Mouse (Mus musculus) retina, embryonic 14.5 days (tissue): ENCODE measurements around the gene Atf6.

ENCODE experiments used
- DNase-seq: peaks from one replicate; pipeline ENCODE4 v3.0.0-alpha.2; 2015; ENCODE audit warnings: low spot score

The Atf6 gene

GRCm38 (mm10) chr1:170771437-170772003 is 96.1 kb downstream of the Atf6 start:
- no peak for DNase-seq

DNA sequence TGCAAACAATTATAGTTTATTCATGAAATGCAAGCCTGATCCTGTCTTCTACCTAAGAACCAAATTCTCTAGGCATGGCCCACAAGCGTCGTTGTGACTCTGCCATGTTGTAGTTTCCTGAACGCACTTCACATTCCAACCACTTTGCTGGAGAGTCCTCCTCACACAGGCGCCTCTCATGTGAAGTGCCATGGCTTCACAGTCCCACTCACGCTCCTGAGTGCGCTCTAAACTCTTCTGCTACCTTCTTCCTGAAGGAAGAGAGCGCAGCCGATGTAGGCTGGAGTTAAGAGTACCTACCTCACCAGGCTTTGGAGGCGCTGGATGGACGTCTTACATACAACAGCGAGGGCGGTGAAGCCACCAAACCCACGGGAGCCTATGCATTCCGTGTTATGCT is 96.9 kb downstream of the Atf6 start:
- DNase-seq = no peak

DNA sequence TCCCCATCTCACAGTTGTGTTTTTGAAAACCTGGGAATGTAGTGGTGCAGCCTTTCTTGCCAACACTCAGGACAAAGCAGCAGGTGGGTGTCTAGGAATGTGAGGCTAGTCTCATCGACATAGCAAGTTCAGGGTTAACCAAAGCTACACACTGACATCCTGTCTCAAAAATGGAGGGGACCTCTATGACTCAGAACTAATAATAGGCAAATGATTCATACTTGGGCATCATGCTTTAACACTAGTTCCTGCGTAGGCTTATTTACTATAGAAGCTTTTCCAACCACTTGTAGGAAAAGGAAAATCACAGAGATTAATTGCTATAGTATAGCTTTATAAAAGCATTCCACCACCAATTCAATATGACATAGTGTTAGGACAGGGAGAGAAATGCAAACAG is 100.6 kb downstream of the Atf6 start:
- DNase-seq = no peak

DNA sequence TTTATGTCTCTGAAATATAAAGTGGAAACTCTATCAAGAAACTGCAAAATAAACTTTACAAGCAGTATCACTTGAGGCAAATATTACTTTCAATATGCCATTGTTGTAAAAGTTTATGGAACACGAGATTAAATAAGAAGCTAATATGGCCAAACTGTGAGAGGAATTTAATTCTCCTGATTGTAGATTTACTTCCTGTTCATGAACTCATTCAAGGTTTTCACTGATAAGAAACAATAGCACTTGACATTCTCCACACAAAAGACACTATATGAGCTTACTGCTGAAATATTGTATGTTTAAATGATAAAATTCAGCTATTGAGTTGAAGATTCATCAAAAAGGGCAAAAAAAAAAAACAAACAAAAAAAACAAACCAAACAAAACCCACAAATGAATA is 102.8 kb downstream of the Atf6 start:
- DNase-seq = no peak

GRCm38 (mm10) chr1:170761634-170762033 is 105.9 kb downstream of the Atf6 start:
- no peak for DNase-seq

DNA sequence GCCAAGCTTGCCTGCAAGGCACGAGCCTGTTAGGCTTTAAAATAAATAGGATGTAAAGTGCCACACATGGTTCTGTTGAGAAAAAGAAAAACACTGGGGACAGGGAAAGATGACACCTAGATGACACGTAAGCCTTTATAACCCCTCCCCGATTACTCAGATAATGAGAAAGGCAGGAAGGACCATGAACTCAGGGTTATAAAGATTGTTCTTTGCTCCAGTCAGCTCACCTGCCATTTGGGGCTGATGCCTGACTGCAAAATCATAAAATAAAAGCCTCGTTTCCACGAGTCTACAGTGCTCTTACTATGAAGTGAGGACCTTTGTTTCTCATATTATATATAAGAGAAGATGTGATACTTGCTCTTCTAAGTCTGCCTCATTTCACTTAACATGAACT is 114.0 kb downstream of the Atf6 start:
- DNase-seq = no peak

GRCm38 (mm10) chr1:170751797-170752196 is 115.8 kb downstream of the Atf6 start:
- no peak for DNase-seq

GRCm38 (mm10) chr1:170746523-170746922 is 121.0 kb downstream of the Atf6 start:
- DNase-seq = no peak

- no peak for DNase-seq
These were observed 125.9 kb downstream of the Atf6 start for GRCm38 (mm10) chr1:170741497-170742246.

DNA sequence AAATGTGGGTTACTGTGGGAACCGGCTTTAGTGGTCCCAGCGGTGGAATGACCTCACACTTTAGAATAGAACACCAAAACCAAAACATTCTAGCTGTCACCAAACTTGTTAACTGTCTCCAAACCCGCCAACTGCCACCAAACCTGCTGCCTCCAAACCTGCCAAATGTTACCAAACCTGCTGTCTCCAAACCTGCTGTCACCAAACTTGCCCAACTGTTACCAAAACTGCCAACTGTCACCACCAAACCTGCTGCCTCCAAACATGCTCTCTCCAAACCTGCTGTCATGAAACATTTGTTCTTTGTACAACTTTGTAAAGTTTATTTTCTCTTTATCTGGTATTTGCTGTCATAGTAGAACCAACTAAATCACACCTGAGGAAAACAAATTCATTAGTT is 132.7 kb downstream of the Atf6 start:
- DNase-seq = no peak

DNA sequence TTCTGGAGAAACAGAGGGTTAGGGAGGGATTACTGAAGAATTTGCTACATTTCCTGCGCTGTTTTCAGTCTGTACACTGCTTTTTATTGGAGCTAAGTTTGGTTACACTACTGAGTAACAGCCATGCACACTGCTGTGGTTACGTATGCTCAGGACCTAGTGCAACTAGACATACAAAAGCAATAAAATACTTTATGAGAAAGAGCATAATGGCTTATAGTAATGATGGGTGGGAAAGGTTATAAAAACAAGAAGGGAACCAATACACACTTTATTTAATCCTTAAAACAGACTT is 135.0 kb downstream of the Atf6 start:
- no peak for DNase-seq

- DNase-seq = no peak
These were observed 135.5 kb downstream of the Atf6 start for GRCm38 (mm10) chr1:170731865-170732595.

DNA sequence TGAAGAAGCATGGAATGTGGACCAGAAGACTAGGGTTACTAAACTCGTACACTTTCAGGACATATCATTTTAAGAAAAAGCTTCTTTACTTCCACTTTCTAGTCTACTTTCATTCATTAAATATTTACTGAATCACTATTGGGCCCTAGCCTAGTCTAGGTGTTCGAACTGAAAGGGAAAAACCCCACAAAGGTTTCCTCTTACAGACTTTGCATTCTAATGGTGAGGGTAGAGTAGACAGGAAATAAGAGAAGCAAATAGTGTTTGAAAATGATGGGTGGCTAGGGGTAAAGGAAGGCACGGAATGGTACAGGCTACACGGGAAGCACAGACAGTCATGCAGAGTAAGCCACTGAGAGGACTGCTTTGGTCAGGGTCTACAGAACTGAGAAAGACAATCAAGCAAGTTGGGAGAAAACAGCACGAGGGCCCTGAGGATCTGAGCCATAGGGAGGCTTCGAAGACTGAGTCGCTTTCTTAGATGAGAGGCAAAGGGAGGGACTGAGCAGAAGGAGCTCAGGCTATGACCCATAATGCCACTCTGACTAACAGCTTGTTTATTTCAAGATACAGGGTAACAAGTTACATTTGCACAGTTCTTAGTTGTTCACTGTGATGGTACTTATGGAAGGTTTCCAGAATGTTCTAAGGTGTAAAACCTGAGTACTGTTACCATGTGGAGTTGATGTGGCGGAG is 138.2 kb downstream of the Atf6 start:
- DNase-seq = no peak

DNA sequence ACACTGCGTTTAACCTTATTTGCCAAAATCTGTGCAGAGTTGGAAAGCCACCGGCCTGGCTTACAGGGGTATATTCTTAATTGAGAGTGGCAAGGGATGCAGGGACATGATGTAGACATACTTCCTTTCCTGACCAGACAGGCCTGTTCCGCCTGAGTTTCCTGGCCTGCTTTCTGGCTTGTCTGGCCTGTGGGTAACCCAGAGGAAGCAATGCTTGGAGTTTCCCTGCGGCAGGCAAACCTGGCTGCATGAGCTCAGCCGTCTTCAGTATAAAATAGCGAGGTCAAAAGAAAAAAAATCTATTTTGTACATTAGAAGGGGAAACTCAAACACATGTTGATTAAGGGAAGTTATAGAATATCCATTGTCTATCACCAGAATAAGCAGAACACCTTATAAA is 139.0 kb downstream of the Atf6 start:
- no peak for DNase-seq

- no peak for DNase-seq
These were observed 146.0 kb downstream of the Atf6 start for GRCm38 (mm10) chr1:170721560-170721959.

- no peak for DNase-seq
These were observed 149.3 kb downstream of the Atf6 start for GRCm38 (mm10) chr1:170718133-170718810.

DNA sequence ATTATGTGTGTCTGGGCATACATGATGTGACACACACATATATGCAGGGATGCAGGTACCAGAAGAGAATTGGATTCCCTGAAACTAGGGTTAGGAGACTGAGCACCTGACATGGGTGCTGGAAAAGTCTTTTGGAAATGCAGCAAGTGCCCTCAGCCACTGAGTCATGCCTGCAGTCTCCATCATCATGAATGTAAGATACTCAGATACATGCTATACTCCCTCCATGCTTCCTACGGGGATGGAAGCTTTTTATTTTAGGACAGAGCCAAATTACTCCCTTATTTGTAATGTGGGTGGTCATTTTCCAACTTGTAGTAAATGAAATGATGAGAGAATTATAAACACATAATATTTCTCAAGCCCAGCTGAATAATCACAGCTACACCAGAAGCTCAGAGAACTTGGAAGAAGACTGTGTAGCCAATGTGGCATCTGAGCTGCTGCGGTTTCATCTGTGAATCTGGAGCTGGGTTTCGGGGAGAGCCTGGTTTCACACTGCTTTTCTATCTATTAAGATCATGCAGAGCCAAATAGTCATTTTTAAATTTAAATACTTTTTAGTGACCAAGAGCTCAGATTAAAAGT is 150.2 kb downstream of the Atf6 start:
- no peak for DNase-seq

DNA sequence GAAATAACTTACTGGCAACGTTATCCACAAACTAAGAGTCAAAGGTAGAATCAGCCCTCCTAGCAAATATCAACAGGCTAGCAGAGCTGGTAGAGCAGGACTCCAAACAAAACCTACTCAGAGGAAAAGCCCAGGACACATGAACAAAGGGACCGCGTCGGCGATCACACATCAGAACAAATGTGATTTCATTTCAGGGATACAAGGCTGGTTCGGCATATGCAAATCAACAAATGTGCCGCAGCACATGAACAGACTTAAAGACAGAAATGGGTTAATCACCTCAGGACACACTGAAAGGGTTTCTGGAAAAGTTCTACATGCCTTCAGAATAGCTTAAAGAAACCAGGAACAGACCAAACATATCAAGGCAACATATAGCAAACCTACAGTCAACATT is 155.8 kb downstream of the Atf6 start:
- DNase-seq = no peak

DNA sequence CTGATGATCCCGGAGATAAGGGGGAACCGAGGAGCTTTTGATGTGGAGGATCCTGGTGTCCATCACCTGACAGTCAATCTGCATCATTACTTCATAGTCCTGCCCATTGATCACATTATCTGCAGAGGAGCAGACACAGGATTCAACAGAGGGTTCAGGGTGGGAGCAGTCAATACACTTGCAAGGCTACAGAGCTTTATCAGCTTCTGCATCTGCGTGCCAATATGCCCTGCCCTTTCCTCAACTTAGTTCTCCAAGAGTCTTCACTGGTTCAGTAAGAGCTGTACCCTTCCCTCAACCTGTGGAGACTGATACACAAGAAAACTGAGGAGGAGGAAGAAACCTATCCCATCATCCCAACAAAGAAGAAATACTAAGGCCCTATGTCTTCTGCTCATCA is 157.6 kb downstream of the Atf6 start:
- DNase-seq = no peak

DNA sequence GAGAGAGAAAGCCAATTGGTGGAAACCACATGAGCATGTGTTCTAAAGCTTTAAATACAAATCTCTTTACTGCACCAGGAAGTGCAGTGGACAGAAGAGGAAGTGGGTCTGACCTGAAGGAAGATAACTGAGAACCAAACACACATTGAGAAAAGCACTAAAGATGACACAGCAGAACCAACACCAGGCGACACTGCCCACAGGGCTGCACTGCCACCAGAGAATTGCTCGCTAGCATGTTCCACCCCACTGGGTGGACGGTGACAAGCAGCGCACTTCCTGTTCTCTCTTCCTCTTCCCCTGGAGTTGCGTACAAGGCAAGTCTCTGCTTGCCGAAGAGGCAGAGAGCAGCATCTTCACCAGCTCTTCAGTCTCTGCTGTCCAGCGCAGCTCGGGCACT is 158.1 kb downstream of the Atf6 start:
- no peak for DNase-seq

DNA sequence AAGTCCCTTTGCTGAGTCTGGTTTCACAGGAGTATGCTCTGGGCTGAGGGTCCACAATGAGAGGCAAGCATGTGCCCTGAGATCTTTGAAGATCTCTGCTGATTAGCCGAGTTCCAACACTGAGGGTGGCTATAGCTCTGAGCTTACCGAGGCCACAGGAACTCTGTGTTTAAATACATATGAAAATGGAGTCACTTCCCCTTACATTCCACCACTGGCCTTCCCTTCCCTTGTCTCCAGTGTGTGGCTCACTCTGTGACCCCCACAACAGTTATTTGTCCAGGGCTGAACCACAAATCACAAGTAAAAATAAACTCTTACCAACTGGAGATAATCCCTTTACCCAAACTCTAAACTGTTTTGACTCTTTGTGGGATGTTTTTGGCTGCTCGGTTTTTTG is 158.5 kb downstream of the Atf6 start:
- no peak for DNase-seq

DNA sequence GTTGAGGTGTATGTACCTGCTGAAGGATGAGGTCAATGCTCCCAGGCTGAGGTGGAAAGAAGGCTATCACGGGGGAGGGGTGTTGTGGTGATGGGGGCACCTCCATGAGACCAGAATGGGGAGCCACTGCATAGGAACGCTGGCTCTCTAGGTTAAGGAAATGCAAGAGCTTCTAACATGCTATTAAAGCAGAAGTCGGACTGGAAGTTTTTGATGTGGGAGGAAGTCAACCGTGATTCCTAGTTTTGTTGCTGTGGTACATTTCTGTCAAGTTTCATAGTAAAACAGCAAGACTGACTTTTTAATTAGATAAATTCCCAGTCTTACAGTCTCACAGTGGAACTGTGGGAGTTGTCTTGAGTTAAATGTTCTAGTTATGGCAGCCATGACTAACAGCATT is 161.5 kb downstream of the Atf6 start:
- DNase-seq = no peak
